Mouse (Mus musculus): ENCODE measurements around the gene Pafah1b2. TPM values are rescaled to one million over a fixed set of nuclear protein-coding genes. Genes with fewer than 3 reads are reported as not detected.

Pafah1b2 gene
- total RNA-seq, 4 experiments from 2014 or later = 195 to 219 (median 207) TPM

DNA sequence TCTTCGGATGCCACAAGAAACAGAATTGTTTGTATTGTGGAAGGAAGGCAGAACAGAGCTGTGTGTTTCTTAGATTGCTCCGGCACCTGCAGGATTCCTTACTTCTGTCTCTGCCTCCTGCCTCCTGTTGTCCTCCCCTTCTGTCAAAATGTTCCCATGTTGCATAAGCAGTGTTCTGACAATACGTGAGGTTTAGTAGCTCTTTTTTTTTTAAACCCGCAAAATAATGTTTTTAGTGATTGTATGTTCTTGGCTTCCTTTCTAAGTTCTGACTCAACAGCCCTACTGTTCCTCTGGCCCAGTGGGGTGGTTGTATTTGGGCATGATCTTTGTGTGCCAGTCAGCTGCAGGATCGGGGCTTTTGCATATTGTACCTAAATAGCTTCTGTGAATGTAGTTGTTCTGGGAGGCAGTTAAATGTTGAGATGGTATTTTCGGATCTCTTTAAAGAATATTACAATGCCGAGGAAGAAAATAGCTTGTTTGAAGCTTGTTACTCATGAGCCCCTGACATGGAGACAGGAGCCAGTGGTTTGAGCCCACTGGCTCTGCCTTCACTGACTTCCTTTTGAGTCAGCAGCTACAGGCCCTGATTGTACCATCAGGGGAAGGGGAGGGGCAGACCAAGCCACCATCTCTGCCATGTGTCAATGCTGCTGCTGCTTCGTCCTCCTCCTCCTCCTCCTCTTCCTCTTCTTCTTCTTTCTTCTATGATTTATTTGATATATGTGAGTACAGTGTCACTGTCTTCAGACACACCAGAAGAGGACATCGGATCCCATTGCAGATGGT is 13.8 kb upstream of the Pafah1b2 start:
- DNase-seq (ENCODE audit: low spot score in 2 of 2) = peak; percentile 48 to 61

DNA sequence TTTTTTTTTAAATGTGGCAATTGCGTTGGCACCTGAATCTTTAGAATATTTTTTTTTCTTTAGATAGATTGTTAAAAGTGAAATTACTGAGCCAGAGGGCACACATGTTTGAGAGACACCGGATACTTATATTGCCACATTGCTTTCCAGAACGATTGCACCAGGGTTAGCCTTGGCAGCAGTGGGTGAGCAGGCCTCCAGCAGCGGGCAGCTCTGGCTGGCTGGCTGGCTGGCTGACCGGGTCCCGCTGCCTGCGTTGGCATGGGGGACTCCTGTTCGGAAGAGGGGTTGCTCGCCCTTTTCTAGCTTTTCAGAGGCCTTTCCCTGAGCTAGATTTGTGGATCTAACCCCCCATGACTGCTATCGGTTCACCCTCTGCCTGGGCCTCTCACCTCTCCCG is 11.1 kb upstream of the Pafah1b2 start:
- no peak for DNase-seq (ENCODE audit: low spot score in 2 of 2)

- DNase-seq (ENCODE audit: low spot score in 2 of 2) = no peak
These were observed 7.5 kb upstream of the Pafah1b2 start for GRCm38 (mm10) chr9:46019975-46020374.

DNA sequence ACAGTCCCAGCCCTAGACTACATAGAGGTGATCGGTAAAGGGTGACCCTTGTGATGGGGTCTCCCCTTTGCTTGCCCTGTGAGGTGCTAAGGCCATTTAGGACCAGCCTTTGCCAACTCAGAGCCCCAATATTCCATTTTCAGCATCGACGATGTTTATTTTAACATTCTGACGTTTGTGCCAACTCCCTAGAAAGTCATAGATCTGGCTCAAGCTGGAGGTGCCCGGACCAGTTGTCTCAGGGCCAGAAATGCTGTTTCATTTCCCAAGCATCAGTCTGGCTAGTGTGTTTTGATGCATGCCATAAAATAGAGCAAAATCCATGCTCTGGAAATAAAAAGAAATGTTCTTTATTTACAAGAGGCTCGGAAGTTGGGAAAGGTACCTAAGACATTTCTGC is 5.8 kb upstream of the Pafah1b2 start:
- DNase-seq (ENCODE audit: low spot score in 2 of 2) = no peak

GRCm38 (mm10) chr9:46016417-46016816 is 3.9 kb upstream of the Pafah1b2 start:
- DNase-seq (ENCODE audit: low spot score in 2 of 2) = no peak

DNA sequence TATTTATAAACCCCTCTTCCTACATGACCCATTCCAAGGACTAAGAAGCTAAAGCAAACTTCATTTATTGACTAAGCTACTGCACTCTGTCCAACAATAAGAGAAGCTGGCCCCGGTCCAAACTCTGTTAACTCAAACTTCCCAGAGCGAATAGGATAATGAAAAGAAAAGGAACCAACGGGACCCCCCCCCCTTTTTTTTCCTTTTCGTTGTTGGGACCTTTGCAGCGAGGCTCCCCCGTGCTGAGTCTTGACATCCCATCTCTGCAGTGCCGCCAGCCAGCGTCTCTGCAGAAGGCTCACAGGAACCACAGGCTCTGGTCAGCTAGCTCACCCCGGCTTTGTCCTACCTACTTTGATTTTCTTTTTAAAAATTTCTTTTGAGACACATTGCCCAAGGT is 3.3 kb upstream of the Pafah1b2 start:
- no peak for DNase-seq (ENCODE audit: low spot score in 2 of 2)

- peak in 1 of 2 experiments; percentile 55 for DNase-seq (ENCODE audit: low spot score in 2 of 2)
These were observed 2.6 kb upstream of the Pafah1b2 start for GRCm38 (mm10) chr9:46015081-46015551.

- DNase-seq (ENCODE audit: low spot score in 2 of 2) = peak in 1 of 2 experiments; percentile 28
These were observed 1.8 kb upstream of the Pafah1b2 start for GRCm38 (mm10) chr9:46014251-46014681.

- DNase-seq (ENCODE audit: low spot score in 2 of 2) = no peak
These were observed 1.1 kb upstream of the Pafah1b2 start for GRCm38 (mm10) chr9:46013616-46014015.

DNA sequence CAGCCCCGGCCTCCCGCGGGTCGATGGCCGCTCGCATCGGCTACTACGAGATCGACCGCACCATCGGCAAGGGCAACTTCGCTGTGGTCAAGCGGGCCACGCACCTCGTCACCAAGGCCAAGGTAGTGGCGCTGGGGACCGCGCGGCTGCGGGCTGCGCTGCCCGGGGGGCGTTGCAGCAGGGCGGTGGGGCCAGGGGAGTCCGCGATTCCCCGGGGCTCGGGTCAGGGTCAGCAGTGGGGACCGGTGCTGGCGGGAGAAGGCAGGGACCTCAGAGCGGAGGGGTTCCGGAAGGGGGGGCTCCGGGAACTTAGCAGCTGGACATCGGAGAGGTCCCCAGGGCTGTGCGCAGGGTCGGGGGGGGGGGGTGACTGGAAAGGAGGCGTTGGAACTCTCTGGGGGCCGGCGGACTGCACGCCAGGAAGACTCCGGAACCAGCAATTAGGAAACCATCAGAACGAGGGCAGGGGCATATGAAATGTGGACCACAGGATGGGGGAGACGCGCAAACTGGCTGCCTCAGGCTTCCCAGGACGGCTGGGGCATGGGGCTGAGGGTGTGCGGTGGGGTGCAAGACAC is 608 bp upstream of the Pafah1b2 start:
- DNase-seq (ENCODE audit: low spot score in 2 of 2) = peak in 1 of 2 experiments; percentile 35

DNA sequence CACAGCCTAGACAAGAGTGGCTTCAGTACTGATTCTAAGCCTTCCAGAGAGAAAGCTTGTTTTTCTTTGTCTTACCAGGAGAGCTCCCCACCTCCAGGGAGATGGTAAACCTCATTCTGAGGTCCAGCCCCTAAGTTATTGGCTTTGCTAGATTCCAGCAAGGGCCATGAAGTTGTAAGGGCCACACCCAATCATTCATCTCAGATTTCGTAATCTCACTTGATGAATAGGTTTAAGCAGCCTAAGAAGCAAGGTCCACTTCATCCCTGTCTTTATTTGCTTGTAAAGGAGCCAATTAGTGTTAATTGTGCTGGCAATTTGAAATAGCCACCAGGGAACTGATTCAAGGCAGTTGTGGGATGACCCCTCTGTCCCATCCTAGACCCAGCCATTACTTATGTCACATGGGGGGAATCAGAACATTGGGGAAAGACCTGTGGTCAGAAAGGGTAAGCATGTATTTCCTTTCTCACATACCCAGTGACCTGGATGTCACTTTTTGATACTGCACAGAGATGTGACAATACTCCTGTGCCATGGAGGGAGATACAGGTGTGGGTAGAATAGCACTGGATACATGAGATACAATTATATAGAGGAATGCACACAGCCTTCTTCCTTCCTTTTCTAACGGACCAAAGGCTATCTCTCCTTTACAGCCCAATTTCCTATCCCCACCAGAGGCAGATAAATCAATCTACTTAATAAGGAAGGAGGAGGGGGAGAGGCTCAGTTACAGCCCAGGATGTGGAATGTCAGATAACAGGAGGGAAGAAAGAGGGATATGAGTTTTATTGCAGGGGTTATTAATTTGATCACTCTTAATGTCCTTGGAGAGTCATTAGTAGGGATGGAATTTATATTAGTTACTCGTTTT is 1.2 kb downstream of the Pafah1b2 start:
- DNase-seq (ENCODE audit: low spot score in 2 of 2) = no peak

- no peak for DNase-seq (ENCODE audit: low spot score in 2 of 2)
These were observed 2.9 kb downstream of the Pafah1b2 start for GRCm38 (mm10) chr9:46009669-46009983.

GRCm38 (mm10) chr9:46008931-46009668 is 3.4 kb downstream of the Pafah1b2 start:
- no peak for DNase-seq (ENCODE audit: low spot score in 2 of 2)

DNA sequence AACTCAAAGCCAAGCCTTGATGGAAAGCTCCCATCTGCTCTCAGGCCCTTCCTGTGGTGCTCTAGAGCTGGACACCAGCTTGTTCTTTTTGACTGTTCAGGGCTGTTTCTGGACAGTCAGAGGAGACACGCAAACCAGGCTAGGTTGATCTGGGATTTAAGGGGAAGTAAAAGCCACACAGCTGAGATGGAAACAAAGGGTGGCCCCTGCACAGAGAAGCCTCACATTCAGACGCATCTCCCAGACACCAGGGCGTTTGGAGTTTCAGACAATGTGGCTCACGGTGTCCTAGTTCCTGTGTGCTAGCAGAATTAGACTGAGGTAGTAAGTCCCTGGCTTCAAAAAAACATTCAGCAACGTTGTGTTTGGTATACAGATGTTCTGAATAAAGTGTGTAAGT is 6.3 kb downstream of the Pafah1b2 start:
- DNase-seq (ENCODE audit: low spot score in 2 of 2) = no peak

DNA sequence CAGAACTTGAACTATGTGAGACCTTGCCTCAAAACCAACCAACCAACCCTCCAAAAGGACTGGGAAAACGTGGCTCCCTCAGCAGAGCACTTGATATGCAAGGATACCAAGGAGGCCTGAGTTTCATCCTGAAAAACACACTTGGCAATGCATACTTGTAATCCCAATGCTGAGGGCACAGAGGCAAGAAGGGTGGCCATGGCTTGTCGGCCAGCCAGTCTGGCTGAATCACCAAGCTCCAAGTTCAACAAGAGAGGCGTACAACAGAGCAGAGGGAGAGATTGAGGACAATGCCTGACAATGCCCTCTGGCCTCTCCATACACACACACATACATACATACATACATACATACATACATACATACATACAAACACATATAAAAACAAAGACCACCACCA is 8.0 kb downstream of the Pafah1b2 start:
- DNase-seq (ENCODE audit: low spot score in 2 of 2) = no peak

GRCm38 (mm10) chr9:46003729-46004128 is 8.8 kb downstream of the Pafah1b2 start:
- DNase-seq (ENCODE audit: low spot score in 2 of 2) = peak; percentile 61 to 86

- peak in 1 of 2 experiments; percentile 39 for DNase-seq (ENCODE audit: low spot score in 2 of 2)
These were observed 13.5 kb downstream of the Pafah1b2 start for GRCm38 (mm10) chr9:45999009-45999408.

- peak; percentile 34 to 60 for DNase-seq (ENCODE audit: low spot score in 2 of 2)
These were observed 27.3 kb downstream of the Pafah1b2 start for GRCm38 (mm10) chr9:45985229-45985567.

GRCm38 (mm10) chr9:45984409-45985228 is 27.9 kb downstream of the Pafah1b2 start:
- DNase-seq (ENCODE audit: low spot score in 2 of 2) = peak; percentile 78 to 87

GRCm38 (mm10) chr9:45983676-45984408 is 28.6 kb downstream of the Pafah1b2 start:
- no peak for DNase-seq (ENCODE audit: low spot score in 2 of 2)

Measured in layer of hippocampus, adult 8-10 months (tissue).